Mouse (Mus musculus) ZHBTc4 (cell line): ENCODE results near the gene Gm3435.
"Not testable (repeated sequence)": the region's sequence is repeated elsewhere in the genome, so short reads cannot be mapped to it uniquely, and the experiment has no call there.

Experiments used
- DNase-seq: peaks from one replicate; pipeline ENCODE4 v3.0.0-alpha.2; 2011; ENCODE audit warnings: low read depth, low spot score

The Gm3435 gene

DNA sequence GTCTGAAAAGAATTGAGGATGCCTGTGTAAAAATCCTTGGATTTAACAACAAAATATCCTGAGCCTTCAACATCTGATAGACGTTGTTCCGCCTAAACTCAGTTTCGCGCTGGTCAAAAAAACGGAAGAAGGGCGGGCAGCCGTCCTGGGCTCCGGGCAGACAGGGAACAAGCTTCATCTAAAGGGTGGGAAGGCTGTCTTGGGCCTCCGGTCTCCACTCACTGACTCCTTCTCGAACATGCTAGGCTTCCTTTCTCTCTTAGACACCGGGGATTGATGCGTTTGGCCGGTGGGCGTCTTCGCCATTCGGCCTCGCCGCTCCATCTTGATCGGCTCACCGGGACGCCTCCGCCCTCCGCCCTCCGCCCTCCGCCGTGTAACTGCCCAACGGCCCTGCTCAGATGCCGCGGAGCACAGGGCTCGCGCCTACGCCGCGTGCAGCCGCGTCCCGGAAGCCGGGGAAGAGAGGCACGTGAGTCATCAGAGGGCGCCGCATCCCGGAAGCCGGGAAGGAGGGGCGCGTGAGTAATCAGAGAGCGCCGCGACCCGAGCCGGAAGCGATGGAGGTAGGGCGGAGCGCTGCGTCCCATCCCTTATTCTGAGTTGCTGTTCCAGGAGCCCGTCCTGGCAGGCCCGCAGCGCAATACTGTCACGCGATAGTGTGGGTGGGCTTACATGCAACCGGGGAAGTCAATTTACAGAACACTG lies at the start of gene Gm3435:
TSS of gene Gm3435 (plus strand) at position 471 of the 708 bp plus-strand sequence.
- DNase-seq = not testable (repeated sequence)

DNA sequence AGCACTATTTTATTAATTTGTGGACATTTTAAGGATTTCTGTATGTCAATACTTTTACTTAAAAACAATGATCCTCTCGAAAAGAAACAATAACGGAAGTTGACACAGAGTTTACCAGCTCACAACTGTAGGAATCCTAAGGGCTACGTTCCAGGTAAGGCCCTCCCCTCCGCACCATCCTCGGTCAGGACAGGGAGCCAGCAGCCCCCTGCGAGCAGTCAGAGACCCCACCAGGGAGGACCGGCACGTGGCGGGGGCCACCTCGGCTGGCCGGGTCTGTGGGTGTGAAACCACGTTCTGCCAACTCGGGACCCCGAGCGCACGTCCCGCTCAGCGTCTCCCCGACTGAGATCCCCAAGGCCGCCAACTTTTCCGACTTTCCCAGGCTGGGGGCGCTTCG lies 49.5 kb upstream of the Gm3435 start:
- DNase-seq = peak; percentile 32

DNA sequence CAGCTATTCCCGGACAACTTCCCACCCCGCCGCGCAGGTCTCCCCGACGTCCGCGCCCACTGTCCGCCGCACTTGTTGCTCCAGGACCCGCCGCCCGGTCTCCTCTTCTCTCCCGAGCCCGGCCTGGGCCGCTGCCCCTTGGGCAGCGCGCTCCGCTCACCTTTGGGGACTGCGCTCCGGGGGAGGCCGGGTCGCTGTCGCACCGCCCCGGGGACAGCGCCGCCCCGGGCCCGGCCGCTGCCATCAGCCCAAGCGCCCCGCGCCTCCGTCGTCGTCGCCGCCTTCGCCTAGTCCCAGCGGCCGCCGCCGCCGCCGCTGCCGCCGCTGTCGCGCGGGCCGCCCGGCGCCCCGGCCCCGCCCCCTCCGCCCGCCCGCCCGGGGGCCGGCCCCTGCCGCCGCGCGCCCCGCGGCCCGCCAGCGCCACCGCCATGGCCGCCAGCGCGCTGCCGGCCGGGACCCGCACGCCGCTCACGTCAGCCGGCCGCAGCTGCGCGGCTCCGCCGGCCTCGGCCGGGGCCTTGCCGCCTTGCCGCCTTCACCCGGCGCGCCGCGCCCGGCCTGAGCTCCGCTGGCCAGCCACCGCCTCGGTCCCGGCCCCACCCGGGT lies 48.9 kb upstream of the Gm3435 start, which contains the start of gene Phf10:
TSS of gene Phf10 (minus strand) at position 323 of the 606 bp plus-strand sequence.
- DNase-seq = peak; percentile 18

DNA sequence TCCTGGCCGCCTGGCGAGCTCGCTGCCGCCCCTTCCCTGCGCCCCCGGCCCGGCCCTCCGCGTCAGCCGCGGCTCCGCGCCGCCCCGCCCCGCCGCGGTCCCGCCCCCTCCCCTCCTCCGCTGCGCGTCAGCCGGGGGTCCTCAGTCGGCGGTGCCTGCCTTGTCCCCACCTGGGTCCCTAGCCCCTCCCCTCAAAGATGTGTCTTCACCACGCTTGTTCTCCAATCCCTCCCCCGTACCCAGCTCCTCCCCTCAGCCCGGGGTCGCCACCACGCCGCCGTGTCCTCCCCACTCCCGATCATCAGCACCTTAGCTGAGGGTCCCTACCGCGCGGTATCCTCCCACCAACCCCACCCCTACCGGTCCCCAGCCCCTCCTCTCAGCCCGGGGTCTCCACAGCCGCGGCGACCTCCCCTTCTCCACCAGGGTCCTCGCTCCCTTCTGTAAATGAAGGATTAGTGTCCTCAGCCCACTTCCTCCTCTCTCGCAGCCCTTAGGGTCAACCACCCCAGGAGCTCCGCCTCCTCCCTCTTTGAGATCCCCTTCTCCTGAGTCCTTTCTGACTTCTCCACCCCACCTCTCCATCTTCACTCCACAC lies 48.3 kb upstream of the Gm3435 start:
- DNase-seq = not testable (repeated sequence)

DNA sequence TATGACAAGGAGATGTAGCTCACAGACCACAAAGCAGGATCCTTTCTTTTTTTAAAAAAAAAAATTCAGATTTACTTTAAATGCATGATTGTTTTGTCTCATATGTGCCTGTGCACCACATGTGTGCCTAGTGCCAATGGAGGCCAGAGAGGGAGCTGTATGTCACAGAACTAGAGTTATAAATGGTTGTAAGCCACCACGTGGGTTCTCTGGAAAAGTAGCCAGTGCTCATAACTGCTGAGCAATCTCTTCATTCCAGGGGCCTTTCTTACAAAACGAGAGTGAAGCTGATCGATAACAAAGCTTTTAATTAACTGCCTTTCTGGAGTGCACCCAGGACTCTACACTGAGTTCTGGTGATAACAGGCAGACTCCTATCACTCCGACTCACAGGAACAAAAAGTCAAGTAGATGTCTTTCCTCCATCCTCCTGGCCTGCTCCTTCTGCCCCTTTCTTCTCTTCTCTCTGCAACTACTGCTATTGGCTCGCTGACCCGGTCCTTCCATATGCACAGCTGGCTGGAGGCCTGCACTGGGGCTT lies 41.5 kb upstream of the Gm3435 start:
- DNase-seq = not testable (repeated sequence)

DNA sequence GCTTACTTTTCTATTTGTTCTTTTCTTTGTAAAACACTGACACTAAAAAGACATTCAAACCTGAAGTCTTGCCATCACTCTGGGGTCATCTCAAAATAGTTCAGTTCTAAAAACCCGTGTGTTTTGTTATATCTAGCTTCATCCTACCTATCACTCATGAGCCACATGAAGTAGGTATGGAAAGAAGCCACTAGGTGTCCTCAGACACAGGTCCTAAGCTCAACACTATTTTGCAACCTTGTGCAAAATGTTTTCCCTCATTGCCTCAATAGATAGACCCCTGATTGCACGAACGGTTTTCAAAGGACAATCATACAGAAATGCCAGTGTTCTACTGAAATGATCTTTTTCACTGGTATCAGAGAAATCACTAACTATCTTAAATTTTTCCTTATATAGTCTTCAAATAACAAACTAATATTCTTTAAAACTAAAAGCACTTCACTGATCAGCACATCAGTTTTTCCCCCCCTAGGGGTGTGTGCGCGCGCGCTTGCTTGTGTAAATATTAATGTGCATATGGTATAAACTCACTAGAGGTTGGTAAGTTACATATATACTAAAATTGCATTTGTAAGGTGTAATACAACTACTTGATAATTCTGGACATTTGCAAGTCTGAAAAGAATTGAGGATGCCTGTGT lies 32.1 kb upstream of the Gm3435 start:
- DNase-seq = not testable (repeated sequence)

DNA sequence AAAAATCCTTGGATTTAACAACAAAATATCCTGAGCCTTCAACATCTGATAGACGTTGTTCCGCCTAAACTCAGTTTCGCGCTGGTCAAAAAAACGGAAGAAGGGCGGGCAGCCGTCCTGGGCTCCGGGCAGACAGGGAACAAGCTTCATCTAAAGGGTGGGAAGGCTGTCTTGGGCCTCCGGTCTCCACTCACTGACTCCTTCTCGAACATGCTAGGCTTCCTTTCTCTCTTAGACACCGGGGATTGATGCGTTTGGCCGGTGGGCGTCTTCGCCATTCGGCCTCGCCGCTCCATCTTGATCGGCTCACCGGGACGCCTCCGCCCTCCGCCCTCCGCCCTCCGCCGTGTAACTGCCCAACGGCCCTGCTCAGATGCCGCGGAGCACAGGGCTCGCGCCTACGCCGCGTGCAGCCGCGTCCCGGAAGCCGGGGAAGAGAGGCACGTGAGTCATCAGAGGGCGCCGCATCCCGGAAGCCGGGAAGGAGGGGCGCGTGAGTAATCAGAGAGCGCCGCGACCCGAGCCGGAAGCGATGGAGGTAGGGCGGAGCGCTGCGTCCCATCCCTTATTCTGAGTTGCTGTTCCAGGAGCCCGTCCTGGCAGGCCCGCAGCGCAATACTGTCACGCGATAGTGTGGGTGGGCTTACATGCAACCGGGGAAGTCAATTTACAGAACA lies 31.5 kb upstream of the Gm3435 start, which contains the start of the genes 9030025P20Rik and Gm3417:
TSS of gene 9030025P20Rik (plus strand) at position 107 of the 677 bp plus-strand sequence.
TSS of gene Gm3417 (minus strand) at position 429 of the 677 bp plus-strand sequence.
- not testable (repeated sequence) for DNase-seq

DNA sequence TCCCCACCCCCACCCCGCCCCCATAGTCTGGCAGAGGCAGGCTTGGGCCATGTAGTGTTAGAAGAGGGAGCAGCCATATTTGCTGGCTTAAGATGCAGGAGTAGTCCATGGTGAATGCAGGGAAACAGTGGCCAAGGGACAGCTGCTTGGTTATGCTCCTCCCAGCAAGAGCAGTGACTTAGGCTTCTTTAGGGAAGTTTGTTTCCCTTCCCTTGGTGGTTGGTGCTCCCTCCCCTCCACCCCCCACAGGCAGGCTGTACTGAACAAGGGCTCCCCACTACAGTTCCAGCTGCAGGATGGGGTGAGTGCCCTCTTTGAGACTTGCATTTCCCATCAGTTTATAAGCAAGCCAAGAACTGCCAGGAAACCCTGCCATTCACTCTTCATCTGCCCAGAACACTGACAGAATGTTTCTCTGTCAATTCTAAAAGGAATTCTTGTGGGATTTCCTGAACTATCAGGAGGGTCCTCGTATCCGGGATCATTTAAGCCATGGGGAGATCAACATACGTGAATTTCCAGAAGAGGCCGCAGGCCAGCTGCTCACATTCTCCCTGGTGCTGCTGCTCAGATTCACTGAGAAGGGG lies 19.8 kb upstream of the Gm3435 start:
- not testable (repeated sequence) for DNase-seq

DNA sequence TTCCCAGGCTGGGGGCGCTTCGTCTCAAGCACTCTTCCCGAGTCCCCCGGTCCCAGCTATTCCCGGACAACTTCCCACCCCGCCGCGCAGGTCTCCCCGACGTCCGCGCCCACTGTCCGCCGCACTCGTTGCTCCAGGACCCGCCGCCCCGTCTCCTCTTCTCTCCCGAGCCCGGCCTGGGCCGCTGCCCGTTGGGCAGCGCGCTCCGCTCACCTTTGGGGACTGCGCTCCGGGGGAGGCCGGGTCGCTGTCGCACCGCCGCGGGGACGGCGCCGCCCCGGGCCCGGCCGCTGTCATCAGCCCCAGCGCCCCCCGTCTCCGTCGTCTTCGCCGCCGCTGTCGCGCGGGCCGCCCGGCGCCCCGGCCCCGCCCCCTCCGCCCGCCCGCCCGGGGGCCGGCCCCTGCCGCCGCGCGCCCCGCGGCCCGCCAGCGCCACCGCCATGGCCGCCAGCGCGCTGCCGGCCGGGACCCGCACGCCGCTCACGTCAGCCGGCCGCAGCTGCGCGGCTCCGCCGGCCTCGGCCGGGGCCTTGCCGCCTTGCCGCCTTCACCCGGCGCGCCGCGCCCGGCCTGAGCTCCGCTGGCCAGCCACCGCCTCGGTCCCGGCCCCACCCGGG lies 17.3 kb upstream of the Gm3435 start:
- not testable (repeated sequence) for DNase-seq

DNA sequence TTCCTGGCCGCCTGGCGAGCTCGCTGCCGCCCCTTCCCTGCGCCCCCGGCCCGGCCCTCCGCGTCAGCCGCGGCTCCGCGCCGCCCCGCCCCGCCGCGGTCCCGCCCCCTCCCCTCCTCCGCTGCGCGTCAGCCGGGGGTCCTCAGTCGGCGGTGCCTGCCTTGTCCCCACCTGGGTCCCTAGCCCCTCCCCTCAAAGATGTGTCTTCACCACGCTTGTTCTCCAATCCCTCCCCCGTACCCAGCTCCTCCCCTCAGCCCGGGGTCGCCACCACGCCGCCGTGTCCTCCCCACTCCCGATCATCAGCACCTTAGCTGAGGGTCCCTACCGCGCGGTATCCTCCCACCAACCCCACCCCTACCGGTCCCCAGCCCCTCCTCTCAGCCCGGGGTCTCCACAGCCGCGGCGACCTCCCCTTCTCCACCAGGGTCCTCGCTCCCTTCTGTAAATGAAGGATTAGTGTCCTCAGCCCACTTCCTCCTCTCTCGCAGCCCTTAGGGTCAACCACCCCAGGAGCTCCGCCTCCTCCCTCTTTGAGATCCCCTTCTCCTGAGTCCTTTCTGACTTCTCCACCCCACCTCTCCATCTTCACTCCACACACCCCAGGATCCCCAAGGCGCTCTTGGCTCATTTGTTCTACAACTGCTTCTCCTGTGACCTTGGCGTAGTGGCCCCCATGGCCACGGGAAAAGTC lies 16.7 kb upstream of the Gm3435 start:
- DNase-seq = not testable (repeated sequence)

DNA sequence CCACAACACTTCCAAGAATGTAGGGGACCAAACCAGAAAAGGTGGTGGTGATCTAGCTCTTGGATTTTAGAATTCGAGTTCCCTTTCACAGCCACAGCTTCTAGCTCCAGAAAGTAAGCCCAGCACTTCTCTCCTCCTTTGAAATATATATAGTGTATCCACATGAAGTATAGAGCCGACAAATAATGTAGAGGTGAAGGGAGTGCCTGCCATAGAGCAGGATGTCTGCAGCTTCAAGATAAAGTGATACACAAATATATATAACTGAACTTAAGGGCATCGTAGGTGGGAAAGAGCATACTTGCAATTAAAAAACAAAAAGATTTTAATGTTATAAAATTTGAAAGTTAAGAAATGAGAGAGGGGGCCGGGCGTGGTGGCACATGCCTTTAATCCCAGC lies 15.8 kb upstream of the Gm3435 start:
- DNase-seq = not testable (repeated sequence)

DNA sequence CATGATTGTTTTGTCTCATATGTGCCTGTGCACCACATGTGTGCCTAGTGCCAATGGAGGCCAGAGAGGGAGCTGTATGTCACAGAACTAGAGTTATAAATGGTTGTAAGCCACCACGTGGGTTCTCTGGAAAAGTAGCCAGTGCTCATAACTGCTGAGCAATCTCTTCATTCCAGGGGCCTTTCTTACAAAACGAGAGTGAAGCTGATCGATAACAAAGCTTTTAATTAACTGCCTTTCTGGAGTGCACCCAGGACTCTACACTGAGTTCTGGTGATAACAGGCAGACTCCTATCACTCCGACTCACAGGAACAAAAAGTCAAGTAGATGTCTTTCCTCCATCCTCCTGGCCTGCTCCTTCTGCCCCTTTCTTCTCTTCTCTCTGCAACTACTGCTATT lies 9.9 kb upstream of the Gm3435 start:
- DNase-seq = not testable (repeated sequence)

DNA sequence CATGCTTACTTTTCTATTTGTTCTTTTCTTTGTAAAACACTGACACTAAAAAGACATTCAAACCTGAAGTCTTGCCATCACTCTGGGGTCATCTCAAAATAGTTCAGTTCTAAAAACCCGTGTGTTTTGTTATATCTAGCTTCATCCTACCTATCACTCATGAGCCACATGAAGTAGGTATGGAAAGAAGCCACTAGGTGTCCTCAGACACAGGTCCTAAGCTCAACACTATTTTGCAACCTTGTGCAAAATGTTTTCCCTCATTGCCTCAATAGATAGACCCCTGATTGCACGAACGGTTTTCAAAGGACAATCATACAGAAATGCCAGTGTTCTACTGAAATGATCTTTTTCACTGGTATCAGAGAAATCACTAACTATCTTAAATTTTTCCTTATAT lies 888 bp upstream of the Gm3435 start:
- DNase-seq = not testable (repeated sequence)

DNA sequence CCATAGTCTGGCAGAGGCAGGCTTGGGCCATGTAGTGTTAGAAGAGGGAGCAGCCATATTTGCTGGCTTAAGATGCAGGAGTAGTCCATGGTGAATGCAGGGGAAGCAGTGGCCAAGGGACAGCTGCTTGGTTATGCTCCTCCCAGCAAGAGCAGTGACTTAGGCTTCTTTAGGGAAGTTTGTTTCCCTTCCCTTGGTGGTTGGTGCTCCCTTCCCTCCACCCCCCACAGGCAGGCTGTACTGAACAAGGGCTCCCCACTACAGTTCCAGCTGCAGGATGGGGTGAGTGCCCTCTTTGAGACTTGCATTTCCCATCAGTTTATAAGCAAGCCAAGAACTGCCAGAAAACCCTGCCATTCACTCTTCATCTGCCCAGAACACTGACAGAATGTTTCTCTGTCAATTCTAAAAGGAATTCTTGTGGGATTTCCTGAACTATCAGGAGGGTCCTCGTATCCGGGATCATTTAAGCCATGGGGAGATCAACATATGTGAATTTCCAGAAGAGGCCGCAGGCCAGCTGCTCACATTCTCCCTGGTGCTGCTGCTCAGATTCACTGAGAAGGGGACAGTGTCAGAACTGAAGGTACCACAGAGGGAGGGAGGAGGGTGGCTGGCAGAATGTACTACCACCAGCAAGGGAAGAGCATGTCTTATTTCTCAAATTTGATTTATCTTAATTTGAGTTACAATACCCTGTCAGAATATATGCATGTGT lies 11.7 kb downstream of the Gm3435 start:
- DNase-seq = peak; percentile 62

DNA sequence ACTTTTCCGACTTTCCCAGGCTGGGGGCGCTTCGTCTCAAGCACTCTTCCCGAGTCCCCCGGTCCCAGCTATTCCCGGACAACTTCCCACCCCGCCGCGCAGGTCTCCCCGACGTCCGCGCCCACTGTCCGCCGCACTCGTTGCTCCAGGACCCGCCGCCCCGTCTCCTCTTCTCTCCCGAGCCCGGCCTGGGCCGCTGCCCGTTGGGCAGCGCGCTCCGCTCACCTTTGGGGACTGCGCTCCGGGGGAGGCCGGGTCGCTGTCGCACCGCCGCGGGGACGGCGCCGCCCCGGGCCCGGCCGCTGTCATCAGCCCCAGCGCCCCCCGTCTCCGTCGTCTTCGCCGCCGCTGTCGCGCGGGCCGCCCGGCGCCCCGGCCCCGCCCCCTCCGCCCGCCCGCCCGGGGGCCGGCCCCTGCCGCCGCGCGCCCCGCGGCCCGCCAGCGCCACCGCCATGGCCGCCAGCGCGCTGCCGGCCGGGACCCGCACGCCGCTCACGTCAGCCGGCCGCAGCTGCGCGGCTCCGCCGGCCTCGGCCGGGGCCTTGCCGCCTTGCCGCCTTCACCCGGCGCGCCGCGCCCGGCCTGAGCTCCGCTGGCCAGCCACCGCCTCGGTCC lies 14.0 kb downstream of the Gm3435 start:
- DNase-seq = not testable (repeated sequence)

DNA sequence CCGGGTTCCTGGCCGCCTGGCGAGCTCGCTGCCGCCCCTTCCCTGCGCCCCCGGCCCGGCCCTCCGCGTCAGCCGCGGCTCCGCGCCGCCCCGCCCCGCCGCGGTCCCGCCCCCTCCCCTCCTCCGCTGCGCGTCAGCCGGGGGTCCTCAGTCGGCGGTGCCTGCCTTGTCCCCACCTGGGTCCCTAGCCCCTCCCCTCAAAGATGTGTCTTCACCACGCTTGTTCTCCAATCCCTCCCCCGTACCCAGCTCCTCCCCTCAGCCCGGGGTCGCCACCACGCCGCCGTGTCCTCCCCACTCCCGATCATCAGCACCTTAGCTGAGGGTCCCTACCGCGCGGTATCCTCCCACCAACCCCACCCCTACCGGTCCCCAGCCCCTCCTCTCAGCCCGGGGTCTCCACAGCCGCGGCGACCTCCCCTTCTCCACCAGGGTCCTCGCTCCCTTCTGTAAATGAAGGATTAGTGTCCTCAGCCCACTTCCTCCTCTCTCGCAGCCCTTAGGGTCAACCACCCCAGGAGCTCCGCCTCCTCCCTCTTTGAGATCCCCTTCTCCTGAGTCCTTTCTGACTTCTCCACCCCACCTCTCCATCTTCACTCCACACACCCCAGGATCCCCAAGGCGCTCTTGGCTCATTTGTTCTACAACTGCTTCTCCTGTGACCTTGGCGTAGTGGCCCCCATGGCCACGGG lies 14.7 kb downstream of the Gm3435 start:
- not testable (repeated sequence) for DNase-seq

DNA sequence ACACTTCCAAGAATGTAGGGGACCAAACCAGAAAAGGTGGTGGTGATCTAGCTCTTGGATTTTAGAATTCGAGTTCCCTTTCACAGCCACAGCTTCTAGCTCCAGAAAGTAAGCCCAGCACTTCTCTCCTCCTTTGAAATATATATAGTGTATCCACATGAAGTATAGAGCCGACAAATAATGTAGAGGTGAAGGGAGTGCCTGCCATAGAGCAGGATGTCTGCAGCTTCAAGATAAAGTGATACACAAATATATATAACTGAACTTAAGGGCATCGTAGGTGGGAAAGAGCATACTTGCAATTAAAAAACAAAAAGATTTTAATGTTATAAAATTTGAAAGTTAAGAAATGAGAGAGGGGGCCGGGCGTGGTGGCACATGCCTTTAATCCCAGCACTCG lies 15.5 kb downstream of the Gm3435 start:
- not testable (repeated sequence) for DNase-seq

DNA sequence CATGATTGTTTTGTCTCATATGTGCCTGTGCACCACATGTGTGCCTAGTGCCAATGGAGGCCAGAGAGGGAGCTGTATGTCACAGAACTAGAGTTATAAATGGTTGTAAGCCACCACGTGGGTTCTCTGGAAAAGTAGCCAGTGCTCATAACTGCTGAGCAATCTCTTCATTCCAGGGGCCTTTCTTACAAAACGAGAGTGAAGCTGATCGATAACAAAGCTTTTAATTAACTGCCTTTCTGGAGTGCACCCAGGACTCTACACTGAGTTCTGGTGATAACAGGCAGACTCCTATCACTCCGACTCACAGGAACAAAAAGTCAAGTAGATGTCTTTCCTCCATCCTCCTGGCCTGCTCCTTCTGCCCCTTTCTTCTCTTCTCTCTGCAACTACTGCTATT lies 21.4 kb downstream of the Gm3435 start:
- DNase-seq = not testable (repeated sequence)
